Mouse (Mus musculus) cerebellum, postnatal 36 days (tissue): ENCODE results near the gene Nbas.

Experiments
- DNase-seq, 2 experiments: peaks; one replicate each; pipeline ENCODE4 v3.0.0; 2021 to 2022; ENCODE audit warnings: mixed read lengths in 2 of 2

Nbas gene

DNA sequence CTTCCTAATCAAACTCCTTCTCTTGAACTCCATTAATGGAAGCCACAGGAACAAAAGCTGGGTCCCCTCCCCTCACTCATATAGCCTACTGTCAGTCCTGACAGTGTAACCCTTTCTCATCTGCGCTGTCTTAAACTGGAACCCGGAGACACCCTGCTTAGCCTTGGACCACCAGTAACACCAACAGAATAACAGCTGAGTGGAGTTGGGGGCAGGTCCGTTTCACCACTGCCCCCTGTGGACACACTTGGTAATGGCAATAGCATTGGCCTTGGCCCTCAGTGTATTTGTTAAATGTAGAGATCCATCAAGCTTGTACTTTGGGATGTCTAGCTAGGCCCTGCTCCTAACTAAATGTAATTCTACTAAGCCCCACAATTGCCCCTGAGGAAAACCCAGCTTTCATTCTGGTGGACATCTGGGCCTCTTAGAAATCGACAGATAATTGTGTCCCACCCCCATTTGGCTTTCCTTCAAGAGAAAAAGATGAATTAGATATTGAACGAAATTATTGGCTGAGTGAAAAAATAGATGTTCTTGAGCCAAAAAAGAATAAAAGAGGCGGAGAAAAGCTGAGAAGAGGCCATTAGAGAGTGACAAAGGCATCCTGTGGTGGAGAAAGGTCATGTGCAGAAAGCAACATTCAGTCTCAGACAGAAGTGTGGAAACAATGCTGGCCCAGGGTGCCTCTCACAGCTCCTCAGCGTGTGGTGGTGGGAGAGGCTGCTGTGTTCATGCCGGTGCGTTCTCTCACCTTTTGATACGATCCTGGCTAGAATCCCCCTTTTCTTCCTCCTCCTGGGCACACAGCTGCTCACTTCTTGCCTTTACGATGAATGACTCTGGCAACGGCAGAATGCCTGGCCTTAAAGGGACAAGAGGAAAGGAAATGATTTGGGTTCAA lies 358.1 kb downstream of the Nbas start:
- DNase-seq = peak; percentile 7
